Mouse (Mus musculus): Measurements from ENCODE around the gene Btg2. TPM values are rescaled to one million over a fixed set of nuclear protein-coding genes. Genes with fewer than 3 reads are reported as not detected.

Btg2 gene
- 85.9 and 96.8 TPM in 2 replicates for polyA plus RNA-seq (2015; fragmentation: Nextera tagmentation; extraction: Ambion mirVana)

GRCm38 (mm10) chr1:134078802-134079476, at the start of gene Btg2:
TSS of gene Btg2 (minus strand) at chr1:134079120.
- peak; percentile 100 for DNase-seq (ENCODE audit: low spot score)
- TF ChIP-seq CTCF (IDR thresholded peaks at IDR 0.05; ENCODE audit: low read depth) (peak; percentile 12; the same call in 1 of the 2 replicates), EP300 (optimal IDR thresholded peaks at IDR 0.05) (no peak)
- Histone ChIP-seq H3K4me3 (ENCODE audit: low read depth, low read length) (peak within 1 kb of the TSS; percentile 82), H3K36me3 (ENCODE audit: control insufficient read depth, insufficient read depth, low read length) (peaks cover 11% of the 10 kb centered on the region), H3K4me1 (replicated peaks; ENCODE audit: control insufficient read depth, insufficient read depth) (peaks cover 2% of the 10 kb centered on the region; the same call in 1 of the 2 replicates), H3K9me3 (ENCODE audit: control insufficient read depth, low read length) (no peaks in the 10 kb centered on the region), H3K9ac (ENCODE audit: low read length) (peak within 1 kb of the TSS; percentile 90), H3K27ac (replicated peaks) (peak within 1 kb of the TSS; percentile 96), H3K4me2 (replicated peaks; ENCODE audit: low read depth) (peak within 1 kb of the TSS; percentile 84), H3K27me3 (ENCODE audit: control insufficient read depth, insufficient read depth, low read length) (no peaks in the 10 kb centered on the region)
- ATAC-seq (ENCODE audit: low FRiP score, low TSS enrichment), result peak; percentile 95
- WGBS, result under 1% methylated on average over 62 of the region's 62 CpGs

GRCm38 (mm10) chr1:134122195-134122594, 43.3 kb upstream of the Btg2 start:
- DNase-seq (ENCODE audit: low spot score), result peak; percentile 66
- no peak for TF ChIP-seq EP300 (optimal IDR thresholded peaks at IDR 0.05)
- peak; percentile 76 for TF ChIP-seq CTCF (IDR thresholded peaks at IDR 0.05; ENCODE audit: low read depth)
- no peaks in the 10 kb centered on the region for H3K36me3 ChIP-seq (ENCODE audit: control insufficient read depth, insufficient read depth, low read length)
- H3K4me1 ChIP-seq (replicated peaks; ENCODE audit: control insufficient read depth, insufficient read depth), result no peaks in the 10 kb centered on the region
- no peak overlapping the region for H3K9ac ChIP-seq (ENCODE audit: low read length)
- WGBS, result 63% methylated on average over 9 of the region's 9 CpGs
- H3K4me2 ChIP-seq (replicated peaks; ENCODE audit: low read depth), result no peak overlapping the region
- no peak overlapping the region for H3K4me3 ChIP-seq (ENCODE audit: low read depth, low read length)
- ATAC-seq (ENCODE audit: low FRiP score, low TSS enrichment), result no peak
- H3K27me3 ChIP-seq (ENCODE audit: control insufficient read depth, insufficient read depth, low read length), result no peaks in the 10 kb centered on the region
- H3K27ac ChIP-seq (replicated peaks), result no peak overlapping the region
- H3K9me3 ChIP-seq (ENCODE audit: control insufficient read depth, low read length), result no peaks in the 10 kb centered on the region

GRCm38 (mm10) chr1:134120179-134120578, 41.3 kb upstream of the Btg2 start:
- no peaks in the 10 kb centered on the region for H3K27me3 ChIP-seq (ENCODE audit: control insufficient read depth, insufficient read depth, low read length)
- DNase-seq (ENCODE audit: low spot score) (peak; percentile 87), ATAC-seq (ENCODE audit: low FRiP score, low TSS enrichment) (peak; percentile 68)
- H3K4me2 ChIP-seq (replicated peaks; ENCODE audit: low read depth), result no peak overlapping the region
- no peak overlapping the region for H3K27ac ChIP-seq (replicated peaks)
- no peaks in the 10 kb centered on the region for H3K36me3 ChIP-seq (ENCODE audit: control insufficient read depth, insufficient read depth, low read length)
- no peak for TF ChIP-seq EP300 (optimal IDR thresholded peaks at IDR 0.05)
- peak; percentile 96 for TF ChIP-seq CTCF (IDR thresholded peaks at IDR 0.05; ENCODE audit: low read depth)
- no peak overlapping the region for H3K9ac ChIP-seq (ENCODE audit: low read length)
- H3K9me3 ChIP-seq (ENCODE audit: control insufficient read depth, low read length), result no peaks in the 10 kb centered on the region
- no peaks in the 10 kb centered on the region for H3K4me1 ChIP-seq (replicated peaks; ENCODE audit: control insufficient read depth, insufficient read depth)
- no peak overlapping the region for H3K4me3 ChIP-seq (ENCODE audit: low read depth, low read length)
- WGBS, result 2% methylated on average over 5 of the region's 5 CpGs

GRCm38 (mm10) chr1:134117110-134117509, 38.2 kb upstream of the Btg2 start:
- no peak for ATAC-seq (ENCODE audit: low FRiP score, low TSS enrichment)
- Histone ChIP-seq H3K4me2 (replicated peaks; ENCODE audit: low read depth) (no peak overlapping the region), H3K27me3 (ENCODE audit: control insufficient read depth, insufficient read depth, low read length) (no peaks in the 10 kb centered on the region), H3K9ac (ENCODE audit: low read length) (no peak overlapping the region), H3K4me3 (ENCODE audit: low read depth, low read length) (no peak overlapping the region), H3K9me3 (ENCODE audit: control insufficient read depth, low read length) (no peaks in the 10 kb centered on the region), H3K27ac (replicated peaks) (no peak overlapping the region), H3K4me1 (replicated peaks; ENCODE audit: control insufficient read depth, insufficient read depth) (no peaks in the 10 kb centered on the region), H3K36me3 (ENCODE audit: control insufficient read depth, insufficient read depth, low read length) (no peaks in the 10 kb centered on the region)
- 57% methylated on average over 5 of the region's 5 CpGs for WGBS
- DNase-seq (ENCODE audit: low spot score), result no peak
- no peak for TF ChIP-seq CTCF (IDR thresholded peaks at IDR 0.05; ENCODE audit: low read depth)
- TF ChIP-seq EP300 (optimal IDR thresholded peaks at IDR 0.05), result no peak

GRCm38 (mm10) chr1:134115424-134115823, 36.5 kb upstream of the Btg2 start:
- no peaks in the 10 kb centered on the region for H3K9me3 ChIP-seq (ENCODE audit: control insufficient read depth, low read length)
- no peak overlapping the region for H3K4me3 ChIP-seq (ENCODE audit: low read depth, low read length)
- no peak overlapping the region for H3K9ac ChIP-seq (ENCODE audit: low read length)
- no peaks in the 10 kb centered on the region for H3K36me3 ChIP-seq (ENCODE audit: control insufficient read depth, insufficient read depth, low read length)
- H3K4me1 ChIP-seq (replicated peaks; ENCODE audit: control insufficient read depth, insufficient read depth), result no peaks in the 10 kb centered on the region
- peak overlapping the region; percentile 82 for H3K27ac ChIP-seq (replicated peaks)
- TF ChIP-seq EP300 (optimal IDR thresholded peaks at IDR 0.05) (no peak), CTCF (IDR thresholded peaks at IDR 0.05; ENCODE audit: low read depth) (no peak)
- ATAC-seq (ENCODE audit: low FRiP score, low TSS enrichment) (no peak), DNase-seq (ENCODE audit: low spot score) (no peak)
- WGBS, result 56% methylated on average over 8 of the region's 8 CpGs
- H3K27me3 ChIP-seq (ENCODE audit: control insufficient read depth, insufficient read depth, low read length), result no peaks in the 10 kb centered on the region
- H3K4me2 ChIP-seq (replicated peaks; ENCODE audit: low read depth), result no peak overlapping the region

- 46% methylated on average over 13 of the region's 13 CpGs for WGBS
- Histone ChIP-seq H3K4me2 (replicated peaks; ENCODE audit: low read depth) (no peak overlapping the region), H3K4me3 (ENCODE audit: low read depth, low read length) (no peak overlapping the region), H3K27ac (replicated peaks) (peak overlapping the region; percentile 82), H3K27me3 (ENCODE audit: control insufficient read depth, insufficient read depth, low read length) (no peaks in the 10 kb centered on the region), H3K9ac (ENCODE audit: low read length) (no peak overlapping the region), H3K4me1 (replicated peaks; ENCODE audit: control insufficient read depth, insufficient read depth) (no peaks in the 10 kb centered on the region), H3K36me3 (ENCODE audit: control insufficient read depth, insufficient read depth, low read length) (no peaks in the 10 kb centered on the region), H3K9me3 (ENCODE audit: control insufficient read depth, low read length) (no peaks in the 10 kb centered on the region)
- ATAC-seq (ENCODE audit: low FRiP score, low TSS enrichment), result peak; percentile 50
- no peak for TF ChIP-seq EP300 (optimal IDR thresholded peaks at IDR 0.05)
- TF ChIP-seq CTCF (IDR thresholded peaks at IDR 0.05; ENCODE audit: low read depth), result no peak
- peak; percentile 42 for DNase-seq (ENCODE audit: low spot score)
Measured at GRCm38 (mm10) chr1:134114730-134115129, 35.8 kb upstream of the Btg2 start.
